Mouse (Mus musculus): Measurements from ENCODE around the gene Gsc2. TPM values are rescaled to one million over a fixed set of nuclear protein-coding genes. Genes with fewer than 3 reads are reported as not detected.
A peak's percentile ranks its signal among the peaks of the same experiment; 100 is the strongest.

Gene Gsc2
- polyA plus RNA-seq, 1 experiment from 2014 or later = not detected

DNA sequence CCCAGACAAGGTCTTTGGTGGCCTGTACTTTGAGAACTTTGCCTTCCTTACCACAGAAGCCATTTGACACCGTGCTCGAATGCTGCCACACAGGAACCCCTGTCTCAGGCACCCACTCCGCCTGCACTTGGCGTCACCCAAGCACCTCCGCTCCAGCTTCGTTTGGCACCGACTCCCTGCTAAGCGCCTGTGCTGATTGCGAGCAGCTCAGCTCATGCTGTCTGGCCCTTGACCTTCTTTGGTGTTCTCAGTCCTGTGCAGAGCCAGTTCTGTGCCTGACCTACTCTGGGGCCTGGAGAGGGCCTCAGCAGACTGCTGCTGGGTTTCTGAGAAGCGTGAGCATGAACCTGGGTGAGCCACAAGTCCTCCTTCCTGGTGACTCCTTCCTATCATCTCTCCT, 21.9 kb upstream of the Gsc2 start:
- H3K4me1 ChIP-seq = 0 out of 2 replicates have a peak, but pooled peaks cover 10% of the 10 kb centered on the region
- ATAC-seq (ENCODE audit: low FRiP score) = no peak
- WGBS = 87% methylated on average over 10 of the region's 10 CpGs

DNA sequence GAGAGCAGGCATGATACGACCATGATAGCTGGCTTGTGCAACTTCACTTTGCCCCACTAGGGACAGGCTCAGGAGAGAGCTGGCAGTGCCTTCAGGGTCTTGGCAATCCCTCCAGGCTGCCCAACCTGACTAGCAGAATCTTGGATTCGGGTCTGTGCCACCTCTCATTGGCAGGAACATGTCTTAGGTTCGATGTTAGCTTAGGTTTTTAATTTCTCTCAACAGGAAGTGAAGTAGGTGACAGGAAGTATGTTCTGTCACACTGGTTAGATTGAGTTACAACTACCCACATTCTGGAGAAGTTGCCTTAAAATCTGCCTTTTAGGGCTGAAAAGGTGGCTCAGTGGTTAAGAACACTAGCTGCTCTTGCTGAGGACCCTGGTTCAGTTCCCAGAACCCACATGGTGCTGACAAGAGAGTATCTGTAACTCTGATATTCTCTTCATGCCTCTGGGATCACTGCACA, 19.6 kb upstream of the Gsc2 start:
- H3K9ac ChIP-seq (replicated peaks) = no peak overlapping the region
- H3K27ac ChIP-seq (replicated peaks) = no peak overlapping the region
- no peak overlapping the region for H3K4me3 ChIP-seq (replicated peaks)
- no peaks in the 10 kb centered on the region for H3K9me3 ChIP-seq (replicated peaks)
- no peak for ATAC-seq (ENCODE audit: low FRiP score)
- 0 out of 2 replicates have a peak, but pooled peaks cover 5% of the 10 kb centered on the region for H3K27me3 ChIP-seq (replicated peaks)
- H3K4me2 ChIP-seq = no peak overlapping the region
- H3K36me3 ChIP-seq = no peaks in the 10 kb centered on the region
- 70% methylated on average over 3 of the region's 3 CpGs for WGBS
- H3K4me1 ChIP-seq = 0 out of 2 replicates have a peak, but pooled peaks cover 9% of the 10 kb centered on the region

More for the DNA sequence above, 21.9 kb upstream of the Gsc2 start:
- H3K4me3 ChIP-seq (replicated peaks) = no peak overlapping the region
- H3K27ac ChIP-seq (replicated peaks) = no peak overlapping the region
- no peaks in the 10 kb centered on the region for H3K9me3 ChIP-seq (replicated peaks)
- no peaks in the 10 kb centered on the region for H3K36me3 ChIP-seq
- no peak overlapping the region for H3K4me2 ChIP-seq
- H3K9ac ChIP-seq (replicated peaks) = no peak overlapping the region
- H3K27me3 ChIP-seq (replicated peaks) = 0 out of 2 replicates have a peak, but pooled peaks cover 5% of the 10 kb centered on the region

DNA sequence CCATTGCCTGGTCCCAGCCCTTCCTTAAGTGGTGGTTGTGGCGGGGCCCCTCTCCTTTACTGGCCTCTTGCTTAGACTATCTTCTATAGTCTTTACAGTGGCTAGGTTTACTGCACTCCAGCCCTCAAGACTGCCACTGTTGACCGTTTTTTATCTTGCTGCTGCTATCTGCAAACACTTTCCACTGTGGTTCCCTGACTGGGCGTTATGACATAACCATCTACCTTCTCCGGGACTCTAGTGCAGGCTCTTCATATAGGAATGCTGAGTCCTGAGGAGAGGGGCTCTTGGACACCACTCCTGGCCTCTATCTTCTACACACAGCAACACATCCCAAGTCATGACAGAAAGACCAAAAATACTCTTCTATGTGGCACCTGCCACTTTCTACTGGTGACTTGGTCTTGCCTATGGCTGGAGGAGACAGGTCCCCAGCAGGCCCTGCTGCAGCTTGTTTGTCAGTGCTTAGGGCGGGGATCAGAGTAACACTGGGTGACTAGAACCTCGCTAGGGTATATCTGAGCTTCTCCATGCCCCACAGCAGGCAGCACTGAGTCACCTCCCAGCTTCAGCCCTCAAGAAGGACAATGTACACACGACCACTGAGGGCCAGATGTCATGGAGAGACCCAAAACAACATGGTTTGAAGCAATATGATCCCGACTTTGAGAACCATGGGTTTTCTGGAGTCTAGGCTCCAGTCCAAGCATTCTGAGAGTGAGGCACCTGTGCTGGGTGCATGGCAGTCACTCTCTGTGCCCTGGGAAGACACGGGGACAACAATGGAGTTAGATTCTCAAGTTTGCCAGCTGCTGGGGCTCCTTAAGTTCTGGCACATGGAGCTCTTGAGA, 19.0 kb upstream of the Gsc2 start:
- peaks cover 6% of the 10 kb centered on the region; the same call in 1 of the 2 replicates for H3K4me1 ChIP-seq
- 0 out of 2 replicates have a peak, but pooled peaks cover 5% of the 10 kb centered on the region for H3K27me3 ChIP-seq (replicated peaks)
- no peak overlapping the region for H3K9ac ChIP-seq (replicated peaks)
- no peaks in the 10 kb centered on the region for H3K36me3 ChIP-seq
- H3K4me3 ChIP-seq (replicated peaks) = no peak overlapping the region
- ATAC-seq (ENCODE audit: low FRiP score) = no peak
- no peak overlapping the region for H3K4me2 ChIP-seq
- H3K27ac ChIP-seq (replicated peaks) = no peak overlapping the region
- no peaks in the 10 kb centered on the region for H3K9me3 ChIP-seq (replicated peaks)
- 78% methylated on average over 9 of the region's 9 CpGs for WGBS

DNA sequence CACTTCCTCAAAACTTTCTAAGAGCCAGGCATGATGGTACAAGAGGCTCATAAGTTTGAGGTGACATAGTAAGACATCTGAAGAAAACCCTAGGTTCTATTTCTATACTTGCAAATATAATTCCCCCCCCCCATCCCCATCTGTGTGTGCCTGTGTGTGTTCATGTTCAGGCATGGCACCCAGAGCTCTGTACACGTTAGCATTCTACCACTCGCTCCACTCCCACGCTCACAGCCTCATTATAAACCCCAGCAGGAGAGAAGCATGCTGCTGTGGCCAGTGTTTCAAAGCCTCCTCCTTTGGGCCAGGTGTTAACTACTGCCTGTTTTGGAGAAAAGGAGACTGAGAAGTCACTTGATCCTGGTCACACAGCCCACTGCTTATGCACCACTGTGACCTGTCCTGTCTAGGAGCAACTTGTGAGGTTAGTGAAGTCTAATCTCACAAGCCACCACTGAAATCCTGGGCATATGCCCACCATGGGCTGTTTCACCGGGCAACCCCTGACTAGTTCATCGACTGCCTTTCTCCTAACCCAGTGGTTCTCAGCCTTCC, 17.1 kb upstream of the Gsc2 start:
- H3K9ac ChIP-seq (replicated peaks) = no peak overlapping the region
- ATAC-seq (ENCODE audit: low FRiP score) = no peak
- WGBS = 78% methylated on average over 5 of the region's 5 CpGs
- no peak overlapping the region for H3K4me2 ChIP-seq
- H3K27me3 ChIP-seq (replicated peaks) = no peaks in the 10 kb centered on the region
- H3K9me3 ChIP-seq (replicated peaks) = no peaks in the 10 kb centered on the region
- H3K36me3 ChIP-seq = no peaks in the 10 kb centered on the region
- no peak overlapping the region for H3K4me3 ChIP-seq (replicated peaks)
- peaks cover 14% of the 10 kb centered on the region for H3K4me1 ChIP-seq
- no peak overlapping the region for H3K27ac ChIP-seq (replicated peaks)

DNA sequence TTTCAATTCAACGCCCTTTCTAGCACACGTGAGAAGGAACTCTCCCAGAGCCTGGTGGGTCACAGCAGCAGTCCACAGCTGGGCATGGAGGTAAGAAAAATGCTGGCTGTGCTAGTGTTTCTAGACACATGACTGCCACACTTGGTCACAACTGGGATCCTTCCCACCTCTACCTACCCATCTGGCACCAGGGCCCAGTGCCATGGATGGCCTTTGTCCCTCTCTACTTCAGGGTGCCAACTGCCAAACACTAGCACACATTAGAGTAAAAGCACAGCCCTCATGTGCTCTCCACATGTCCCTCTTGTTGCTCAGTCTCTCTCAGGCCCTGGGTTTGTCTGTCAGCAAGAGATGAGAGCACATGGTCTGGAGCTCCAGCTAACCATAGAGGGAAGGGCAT, 14.8 kb upstream of the Gsc2 start:
- peaks cover 16% of the 10 kb centered on the region for H3K36me3 ChIP-seq
- no peak overlapping the region for H3K9ac ChIP-seq (replicated peaks)
- WGBS = 36% methylated on average over 2 of the region's 2 CpGs
- H3K27ac ChIP-seq (replicated peaks) = no peak overlapping the region
- H3K4me1 ChIP-seq = peaks cover 34% of the 10 kb centered on the region
- H3K27me3 ChIP-seq (replicated peaks) = no peaks in the 10 kb centered on the region
- ATAC-seq (ENCODE audit: low FRiP score) = no peak
- no peaks in the 10 kb centered on the region for H3K9me3 ChIP-seq (replicated peaks)
- no peak overlapping the region for H3K4me3 ChIP-seq (replicated peaks)
- H3K4me2 ChIP-seq = no peak overlapping the region

DNA sequence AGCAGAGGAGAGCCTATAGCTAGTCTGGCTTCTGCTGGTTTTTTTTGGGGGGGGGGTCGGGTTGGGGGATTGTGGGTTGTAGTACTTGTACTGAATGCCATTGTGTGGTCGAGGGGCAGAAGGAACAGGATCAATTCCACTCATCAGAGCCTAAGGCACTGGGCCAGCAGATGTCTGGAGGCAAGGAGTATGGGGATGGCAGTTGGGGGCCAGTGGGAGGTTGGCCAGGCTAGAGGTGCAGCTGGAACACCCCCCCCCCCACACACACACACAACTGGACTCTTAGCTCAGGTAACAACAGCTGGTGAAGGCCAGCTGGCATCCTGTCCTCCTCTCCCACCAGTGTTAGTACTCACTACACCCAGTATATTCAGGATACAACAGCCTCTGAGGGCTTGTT, 14.4 kb upstream of the Gsc2 start:
- 12% methylated on average over 2 of the region's 2 CpGs for WGBS
- H3K9me3 ChIP-seq (replicated peaks) = no peaks in the 10 kb centered on the region
- peaks cover 36% of the 10 kb centered on the region for H3K4me1 ChIP-seq
- no peak overlapping the region for H3K9ac ChIP-seq (replicated peaks)
- no peak for ATAC-seq (ENCODE audit: low FRiP score)
- H3K27me3 ChIP-seq (replicated peaks) = no peaks in the 10 kb centered on the region
- H3K4me2 ChIP-seq = peak overlapping the region; percentile 98
- H3K36me3 ChIP-seq = peaks cover 19% of the 10 kb centered on the region
- H3K27ac ChIP-seq (replicated peaks) = peak overlapping the region; percentile 89
- H3K4me3 ChIP-seq (replicated peaks) = no peak overlapping the region

DNA sequence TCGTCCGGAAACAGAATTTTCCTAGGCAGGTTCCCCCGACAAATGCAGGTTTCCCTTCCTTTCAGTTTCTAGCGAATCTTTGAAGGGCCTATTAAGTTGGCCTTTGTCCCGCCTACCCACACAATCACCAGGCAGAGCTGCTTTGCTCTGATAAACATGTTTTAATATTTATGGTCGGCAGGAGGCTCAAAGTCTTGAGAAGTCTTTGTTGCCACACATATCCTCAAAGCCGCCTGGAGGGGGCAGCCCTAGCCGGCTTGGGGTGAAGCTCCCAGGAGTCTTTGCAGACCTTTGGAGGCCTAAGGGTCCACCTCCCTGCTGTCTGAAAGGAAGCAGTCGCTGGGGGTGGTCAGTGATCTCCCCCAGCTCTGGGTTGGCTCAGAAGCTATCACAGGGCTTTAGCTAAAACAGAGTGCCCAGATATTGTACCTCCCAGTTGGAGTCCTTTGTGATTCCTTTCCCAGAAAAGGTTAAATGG, 13.8 kb upstream of the Gsc2 start:
- Histone ChIP-seq H3K9me3 (replicated peaks) (no peaks in the 10 kb centered on the region), H3K9ac (replicated peaks) (peak overlapping the region; percentile 85), H3K27me3 (replicated peaks) (no peaks in the 10 kb centered on the region), H3K36me3 (peaks cover 19% of the 10 kb centered on the region), H3K4me3 (replicated peaks) (peak overlapping the region; percentile 89), H3K4me2 (peak overlapping the region; percentile 98), H3K27ac (replicated peaks) (peak overlapping the region; percentile 89), H3K4me1 (peaks cover 36% of the 10 kb centered on the region)
- WGBS = under 1% methylated on average over 9 of the region's 9 CpGs
- ATAC-seq (ENCODE audit: low FRiP score) = peak; percentile 46

DNA sequence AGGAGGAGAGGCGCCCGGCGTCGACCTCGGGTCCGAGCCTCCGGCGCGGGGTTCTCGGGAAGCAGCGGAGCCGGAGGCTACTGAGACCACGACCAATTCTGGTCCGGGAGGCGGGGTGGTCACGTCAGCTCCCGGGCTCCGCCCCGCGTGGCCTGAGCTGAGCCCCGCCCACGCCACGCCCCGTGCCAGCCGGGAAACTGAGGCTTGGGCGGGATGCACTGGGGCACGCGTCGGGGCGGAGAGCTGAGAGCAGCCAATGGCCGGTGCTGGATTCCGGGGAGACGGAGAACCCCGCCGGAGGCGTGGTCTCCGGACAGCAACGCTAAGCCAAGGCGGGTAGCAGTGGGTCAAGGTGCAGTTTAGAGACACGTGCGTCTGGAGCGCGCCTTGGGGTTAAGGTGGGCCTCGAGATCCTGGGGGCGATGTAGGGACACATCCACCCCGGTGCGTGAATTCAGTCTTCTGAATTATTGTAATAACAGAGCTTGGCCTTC, 13.3 kb upstream of the Gsc2 start, which contains the start of gene Slc25a1:
TSS of gene Slc25a1 (minus strand) at position 133 of the 494 bp plus-strand sequence.
- peak; percentile 88 for ATAC-seq (ENCODE audit: low FRiP score)
- H3K36me3 ChIP-seq = peaks cover 19% of the 10 kb centered on the region
- H3K27ac ChIP-seq (replicated peaks) = peak within 1 kb of the TSS; percentile 89
- peak within 1 kb of the TSS; percentile 98 for H3K4me2 ChIP-seq
- no peaks in the 10 kb centered on the region for H3K27me3 ChIP-seq (replicated peaks)
- under 1% methylated on average over 47 of the region's 47 CpGs for WGBS
- H3K4me3 ChIP-seq (replicated peaks) = peak within 1 kb of the TSS; percentile 89
- H3K9me3 ChIP-seq (replicated peaks) = no peaks in the 10 kb centered on the region
- peaks cover 40% of the 10 kb centered on the region for H3K4me1 ChIP-seq
- peak within 1 kb of the TSS; percentile 85 for H3K9ac ChIP-seq (replicated peaks)

DNA sequence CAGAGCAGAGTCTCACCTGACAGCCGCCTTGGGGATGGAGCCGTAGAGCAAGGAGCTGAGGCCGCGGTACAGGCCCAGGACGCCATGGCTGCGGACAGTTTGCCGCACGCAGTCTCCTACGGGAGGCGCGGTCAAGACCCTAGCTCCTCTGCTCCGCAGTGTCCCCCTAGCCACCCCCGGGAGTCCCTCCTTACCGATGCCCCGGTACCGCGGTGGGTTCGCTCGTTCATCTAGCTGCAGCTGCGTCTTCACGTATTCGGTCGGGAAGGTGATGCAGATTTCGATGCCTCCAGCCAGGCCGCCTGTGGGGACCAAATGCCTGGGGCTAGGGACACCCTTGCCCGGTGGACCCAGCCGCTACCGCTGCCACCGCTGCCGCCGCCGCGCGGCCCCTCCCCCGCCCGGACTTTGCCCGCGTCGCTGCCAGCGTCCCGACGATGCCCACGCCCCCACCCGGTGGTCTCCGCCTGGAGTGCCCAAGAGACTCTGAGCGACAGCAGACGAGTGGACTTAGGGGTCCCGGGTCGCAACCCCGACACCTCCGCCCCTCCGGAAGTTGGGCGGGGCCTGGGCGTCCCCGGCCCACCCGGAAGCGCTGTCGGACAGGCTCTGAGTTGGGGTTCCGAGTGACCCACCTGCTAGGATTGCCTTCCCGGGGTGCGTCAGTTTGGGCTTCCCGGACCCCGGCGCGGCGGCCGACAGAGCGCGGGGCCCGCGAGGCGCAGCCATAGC, 12.7 kb upstream of the Gsc2 start:
- under 1% methylated on average over 71 of the region's 72 CpGs for WGBS
- peak overlapping the region; percentile 85 for H3K9ac ChIP-seq (replicated peaks)
- H3K36me3 ChIP-seq = peaks cover 19% of the 10 kb centered on the region
- no peaks in the 10 kb centered on the region for H3K9me3 ChIP-seq (replicated peaks)
- peaks cover 46% of the 10 kb centered on the region for H3K4me1 ChIP-seq
- peak overlapping the region; percentile 89 for H3K4me3 ChIP-seq (replicated peaks)
- no peaks in the 10 kb centered on the region for H3K27me3 ChIP-seq (replicated peaks)
- H3K27ac ChIP-seq (replicated peaks) = peak overlapping the region; percentile 89
- peak overlapping the region; percentile 98 for H3K4me2 ChIP-seq
- peak; percentile 49 for ATAC-seq (ENCODE audit: low FRiP score)

DNA sequence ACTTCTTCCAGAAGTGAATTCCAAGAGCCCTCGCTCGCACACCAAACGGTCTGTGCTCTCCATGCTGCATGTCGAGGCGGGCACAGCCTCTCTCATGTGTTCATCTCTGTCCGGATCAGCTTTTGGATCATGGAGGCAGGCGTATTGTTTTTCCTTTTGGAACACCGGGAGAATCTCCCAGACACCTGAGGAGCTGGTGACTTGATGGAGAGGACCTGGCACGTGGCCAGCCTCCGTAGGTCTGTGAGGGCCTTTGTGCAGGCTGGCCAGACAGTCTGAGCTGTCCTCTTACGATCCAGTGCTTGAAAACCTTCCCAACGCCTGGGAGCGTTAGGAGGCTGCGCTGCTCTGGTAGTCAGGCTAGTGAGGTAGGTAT, 7.3 kb upstream of the Gsc2 start:
- peak; percentile 32 for ATAC-seq (ENCODE audit: low FRiP score)

More for the DNA sequence above, 7.3 kb upstream of the Gsc2 start:
- Histone ChIP-seq H3K4me2 (peak overlapping the region; percentile 98), H3K9ac (replicated peaks) (peak overlapping the region; percentile 90), H3K36me3 (peaks cover 19% of the 10 kb centered on the region), H3K4me3 (replicated peaks) (peak overlapping the region; percentile 87), H3K9me3 (replicated peaks) (no peaks in the 10 kb centered on the region), H3K4me1 (peaks cover 52% of the 10 kb centered on the region), H3K27ac (replicated peaks) (peak overlapping the region; percentile 90), H3K27me3 (replicated peaks) (peaks cover 29% of the 10 kb centered on the region)
- WGBS = 1% methylated on average over 14 of the region's 14 CpGs

All from neural tube, embryonic 15.5 days (tissue).